Mouse (Mus musculus): ENCODE measurements at regions not wholly inside any gene's neighbourhood (a gene's known extent, or its start where the extent isn't known, plus 50 kb on each side); places are given as distances from the start of the nearest gene placed in this dataset.

- no peak for TF ChIP-seq CTCF (IDR thresholded peaks at IDR 0.05; ENCODE audit: low read depth)
- TF ChIP-seq EP300 (IDR thresholded peaks at IDR 0.05; ENCODE audit: low read depth), result no peak
Measured at GRCm38 (mm10) chr3:155994044-155994443, 567.5 kb upstream of the Negr1 start.

All from liver, postnatal 0 days (tissue).